Mouse (Mus musculus) monocyte, adult 2 months (primary cell): ENCODE data around the gene Prpf4b.
"Not testable (repeated sequence)": the region's sequence is repeated elsewhere in the genome, so short reads cannot be mapped to it uniquely, and the experiment has no call there.

Experiments used
- DNase-seq, 2 experiments: peaks; one replicate each; pipeline ENCODE4 v3.0.0; 2022; ENCODE audit warnings: low spot score in 2 of 2, low read depth in 1 of 2

The Prpf4b gene

GRCm38 (mm10) chr13:34875166-34875710, at the start of gene Prpf4b:
Prpf4b (plus strand) TSS chr13:34875302.
- peak; percentile 64 to 84 for DNase-seq

GRCm38 (mm10) chr13:34826760-34827690, 48.1 kb upstream of the Prpf4b start:
- no peak for DNase-seq

GRCm38 (mm10) chr13:34827988-34828882, 46.9 kb upstream of the Prpf4b start:
- DNase-seq = no peak

GRCm38 (mm10) chr13:34842851-34843250, 32.3 kb upstream of the Prpf4b start:
- DNase-seq = no peak

- DNase-seq = no peak
Measured at GRCm38 (mm10) chr13:34850759-34851158, 24.3 kb upstream of the Prpf4b start.

GRCm38 (mm10) chr13:34851191-34851784, 23.8 kb upstream of the Prpf4b start:
- no peak for DNase-seq

GRCm38 (mm10) chr13:34857526-34857925, 17.6 kb upstream of the Prpf4b start:
- no peak for DNase-seq

- DNase-seq = no peak
Measured at GRCm38 (mm10) chr13:34859406-34859805, 15.7 kb upstream of the Prpf4b start.

- DNase-seq = not testable (repeated sequence)
Measured at GRCm38 (mm10) chr13:34861166-34861565, 13.9 kb upstream of the Prpf4b start.

- DNase-seq = no peak
Measured at GRCm38 (mm10) chr13:34864420-34865169, 10.5 kb upstream of the Prpf4b start.

- DNase-seq = peak; percentile 75 to 82
Measured at GRCm38 (mm10) chr13:34873801-34874681, 1.1 kb upstream of the Prpf4b start.

- not testable (repeated sequence) for DNase-seq
Measured at GRCm38 (mm10) chr13:34874736-34875135, 366 bp upstream of the Prpf4b start.

- DNase-seq = peak; percentile 33 to 43
Measured at GRCm38 (mm10) chr13:34875741-34876445, 791 bp downstream of the Prpf4b start.

- no peak for DNase-seq
Measured at GRCm38 (mm10) chr13:34876481-34876880, 1.4 kb downstream of the Prpf4b start.

GRCm38 (mm10) chr13:34892871-34893270, 17.8 kb downstream of the Prpf4b start:
- DNase-seq = no peak

GRCm38 (mm10) chr13:34914614-34915013, 39.5 kb downstream of the Prpf4b start:
- DNase-seq = no peak

GRCm38 (mm10) chr13:34916520-34917167, 41.5 kb downstream of the Prpf4b start:
- DNase-seq = no peak

- DNase-seq = no peak
Measured at GRCm38 (mm10) chr13:34924210-34924609, 49.1 kb downstream of the Prpf4b start, which contains the start of the genes Fam217a and 4933417A18Rik. Fam217a (minus strand) TSS chr13:34924310. 4933417A18Rik (plus strand) TSS chr13:34924409.
